Mouse (Mus musculus) kidney, adult 18-20 months (tissue): ENCODE data around the gene Kl.

Source experiments
- DNase-seq: peaks from one replicate; pipeline ENCODE4 v3.0.0; 2021

The Kl gene

GRCm38 (mm10) chr5:151034715-151035512, 82.5 kb downstream of the Kl start:
- no peak for DNase-seq

GRCm38 (mm10) chr5:151037871-151038270, 85.5 kb downstream of the Kl start:
- DNase-seq = no peak

GRCm38 (mm10) chr5:151042911-151043310, 90.5 kb downstream of the Kl start:
- peak; percentile 47 for DNase-seq
